Mouse (Mus musculus) B cell, adult 2 months (primary cell): Measurements from ENCODE around the gene Vezf1.

Source experiments
- DNase-seq, 2 experiments: peaks; one replicate each; pipeline ENCODE4 v3.0.0; 2022

Vezf1 gene

DNA sequence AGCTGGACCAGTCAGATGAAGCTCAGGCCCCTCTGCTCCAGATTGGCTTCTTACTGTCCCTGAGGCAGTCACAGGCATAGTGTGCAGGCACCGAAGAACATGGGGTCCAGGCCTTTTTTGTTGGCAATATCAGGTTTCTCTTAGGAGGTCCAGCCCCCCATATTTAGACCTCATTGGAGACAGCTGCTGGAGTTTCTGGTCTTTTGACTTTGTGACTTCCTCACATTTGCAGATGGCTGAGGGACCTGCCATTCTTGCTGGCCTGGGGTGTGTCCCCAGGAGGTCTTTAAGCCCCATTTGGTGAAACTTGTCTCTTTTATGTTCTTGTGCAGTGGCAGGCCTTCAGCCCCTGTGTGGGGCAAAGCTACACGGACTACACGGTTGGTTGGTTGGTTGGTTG, 61.2 kb downstream of the Vezf1 start:
- DNase-seq: no peak

DNA sequence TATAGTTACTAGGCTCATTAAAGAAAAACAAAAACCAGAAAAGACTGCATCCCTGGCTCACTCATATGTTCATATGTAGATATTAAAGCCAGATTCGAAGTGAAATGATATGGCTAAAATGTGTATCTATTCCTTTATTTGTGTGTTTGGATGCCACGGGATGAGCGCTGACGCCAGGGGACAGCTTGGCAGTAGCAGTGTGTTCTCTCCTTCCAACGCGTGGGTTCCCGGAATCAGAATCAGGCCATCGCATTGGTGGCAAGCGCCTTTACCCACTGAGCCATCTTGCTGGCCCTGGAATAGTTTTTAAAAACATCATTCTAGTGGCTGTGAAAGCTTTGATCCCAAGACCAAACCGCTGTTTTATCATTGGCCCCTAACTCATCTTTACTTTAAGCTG, 61.9 kb downstream of the Vezf1 start:
- no peak for DNase-seq

GRCm38 (mm10) chr11:88131847-88132246, 63.8 kb downstream of the Vezf1 start:
- DNase-seq: peak; percentile 34 to 49
